Mouse (Mus musculus): ENCODE measurements around the gene Ccdc89.

The Ccdc89 gene

GRCm38 (mm10) chr7:90475793-90476312 is 49.5 kb downstream of the Ccdc89 start, which contains the start of gene Tmem126b:
Gene Tmem126b (minus strand): TSS chr7:90476001.
- peak; percentile 99 for DNase-seq (ENCODE audit: low spot score)

GRCm38 (mm10) chr7:90476313-90477245 is 50.2 kb downstream of the Ccdc89 start, which contains the start of gene Dlg2:
Gene Dlg2 (plus strand): TSS chr7:90476672.
- no peak for DNase-seq (ENCODE audit: low spot score)

Measured in ovary, postnatal 36 days (tissue).